Mouse (Mus musculus) c-Kit-positive CD71-positive TER-119-negative erythroid progenitor cells, embryonic 14.5 days (primary cell): ENCODE data around the gene Gm27027.
A peak's percentile ranks its signal among the peaks of the same experiment; 100 is the strongest.

ENCODE experiments used
- DNase-seq: peaks from one replicate; pipeline ENCODE4 v3.0.0-alpha.2; 2013; ENCODE audit warnings: low read depth

Gene Gm27027

DNA sequence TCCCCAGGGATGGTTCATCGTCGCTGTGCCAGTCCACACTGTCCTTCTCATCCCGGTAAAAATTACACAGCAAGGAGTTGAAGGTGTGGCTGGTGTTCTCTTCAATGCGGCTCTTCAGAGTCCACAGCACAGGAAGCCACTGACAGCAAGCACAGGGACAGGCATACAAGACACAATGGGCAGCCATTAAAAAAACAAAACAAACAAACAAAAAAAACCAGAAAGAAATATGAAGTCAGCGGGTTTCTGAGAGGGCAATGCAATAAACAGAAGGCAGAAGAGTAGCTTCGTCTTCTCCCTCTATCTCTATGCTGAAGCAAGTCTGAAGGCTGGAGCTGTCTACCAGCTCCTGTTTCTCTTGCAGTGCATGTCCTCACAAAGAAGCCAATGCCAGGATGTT lies at the start of gene Gm27027:
Gene Gm27027 (minus strand): TSS at position 101 of the 400 bp plus-strand sequence.
- DNase-seq: no peak

DNA sequence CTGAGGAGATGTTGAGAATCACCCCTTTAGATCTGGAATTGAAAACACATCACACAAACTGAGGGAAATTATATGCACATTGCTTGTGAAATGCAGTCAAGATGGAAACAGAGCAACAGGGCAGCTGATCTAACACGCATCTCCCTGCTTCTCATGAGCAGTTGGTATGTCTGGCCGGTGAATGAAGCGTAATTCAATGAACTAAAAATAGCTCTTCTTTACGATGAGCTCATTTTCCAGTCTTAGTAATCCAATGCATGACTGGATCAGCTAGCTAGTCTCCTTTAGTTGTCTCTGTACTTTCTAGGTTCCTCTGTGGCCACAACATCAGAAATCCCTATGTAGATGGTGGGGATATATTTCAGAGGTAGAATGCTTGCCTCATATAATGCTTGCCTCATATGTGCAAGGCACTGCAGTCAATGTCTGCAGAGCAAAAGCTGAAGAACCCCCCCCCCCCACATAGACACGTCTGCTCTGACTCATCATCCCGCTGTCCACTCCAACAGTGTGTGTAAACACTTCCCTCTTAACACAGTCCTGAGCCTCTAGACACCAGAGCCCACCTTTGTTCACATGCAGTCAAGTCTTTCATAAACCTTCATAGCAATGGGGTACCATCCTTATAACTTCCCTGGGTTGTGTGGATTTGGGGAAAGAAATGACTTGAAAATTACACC lies 49.4 kb upstream of the Gm27027 start:
- no peak for DNase-seq

DNA sequence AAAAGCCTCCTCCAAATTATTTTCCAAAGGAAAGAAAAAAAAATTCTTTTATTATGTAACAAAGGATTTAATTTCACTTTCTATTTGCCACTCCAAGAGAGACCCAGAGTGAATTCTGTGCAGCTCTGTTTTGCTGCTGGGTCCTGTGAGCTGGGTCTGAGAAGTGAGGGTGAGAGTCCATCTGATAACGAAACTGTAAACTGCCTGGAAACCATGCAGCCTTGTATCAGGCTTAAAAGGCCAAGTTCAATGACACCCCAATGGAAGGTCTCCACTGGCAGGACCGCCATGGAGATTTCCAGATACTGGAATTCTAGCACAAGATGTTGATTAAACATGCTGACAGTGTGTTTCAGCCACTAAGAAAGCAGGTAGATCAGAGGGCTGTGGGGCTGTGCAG lies 48.0 kb upstream of the Gm27027 start:
- DNase-seq: no peak

DNA sequence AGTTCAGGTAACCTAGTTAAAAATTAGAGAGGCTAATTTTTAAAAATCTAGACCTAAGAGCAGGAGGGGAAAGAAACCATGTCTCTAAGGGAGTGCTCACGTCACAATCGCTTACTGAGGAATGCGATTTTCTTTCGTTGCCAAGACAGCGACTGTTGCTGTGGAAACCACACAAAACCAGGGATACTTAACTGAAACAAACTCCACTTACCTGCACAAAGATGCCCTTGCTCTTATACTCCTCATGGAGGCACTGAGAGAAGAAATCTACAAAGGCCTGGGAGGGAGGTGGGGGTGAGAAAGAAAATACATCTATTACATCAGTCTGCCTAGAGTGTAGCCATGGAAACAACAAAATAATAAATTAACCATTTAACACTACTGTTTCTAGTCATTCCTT lies 47.5 kb upstream of the Gm27027 start:
- DNase-seq: no peak

DNA sequence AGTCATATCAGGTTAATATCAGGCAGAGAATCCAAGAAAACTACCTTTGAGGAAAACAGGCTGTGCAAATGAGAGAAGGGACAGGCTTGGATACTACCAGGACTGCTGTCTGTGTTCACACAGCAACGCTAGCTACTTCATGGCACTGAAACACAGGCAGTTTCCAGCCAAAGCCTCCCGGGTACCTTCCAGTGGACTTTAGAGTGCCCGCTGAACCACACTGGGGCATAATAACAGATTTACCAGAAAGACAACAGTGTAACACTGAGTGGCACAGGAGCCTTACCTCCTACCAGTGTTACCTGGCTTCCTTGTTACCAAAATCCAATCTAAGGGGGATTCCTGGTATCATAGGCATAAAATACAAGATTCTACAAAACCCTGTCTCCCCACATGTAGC lies 46.3 kb upstream of the Gm27027 start:
- no peak for DNase-seq

DNA sequence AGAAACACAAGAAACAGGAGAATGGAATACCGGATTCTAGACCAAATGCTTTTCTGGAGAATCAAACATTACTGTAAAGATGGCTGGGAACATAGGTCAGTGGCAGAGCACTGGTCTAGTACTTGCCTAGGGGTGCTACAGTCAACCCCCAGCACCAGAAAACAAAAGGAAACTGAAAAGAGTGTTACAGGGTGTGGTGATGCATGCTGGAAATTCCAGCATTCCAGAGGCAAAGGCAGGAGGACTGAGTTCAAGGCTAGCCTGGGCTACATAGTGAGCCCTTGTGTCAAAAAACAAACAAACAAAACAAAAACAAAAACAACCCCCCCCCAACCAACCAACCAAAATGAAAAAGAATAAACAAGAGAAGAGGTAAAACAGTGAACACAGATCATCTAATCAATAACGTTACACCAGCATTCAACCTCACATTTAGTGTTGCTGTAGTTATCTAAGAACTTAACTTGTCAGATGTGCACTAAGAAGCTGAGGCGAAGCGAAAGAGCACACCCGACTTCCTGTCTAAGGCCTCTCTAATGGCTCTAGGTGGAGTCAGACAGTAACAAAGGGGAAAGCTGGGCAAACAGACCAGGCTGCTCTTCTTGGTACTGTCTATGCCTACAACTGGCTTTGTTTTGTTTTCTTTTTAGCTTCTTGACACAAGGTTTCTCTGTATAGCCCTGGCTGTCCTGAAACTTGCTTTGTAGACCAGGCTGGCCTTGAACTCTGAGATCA lies 44.4 kb upstream of the Gm27027 start:
- DNase-seq: no peak

DNA sequence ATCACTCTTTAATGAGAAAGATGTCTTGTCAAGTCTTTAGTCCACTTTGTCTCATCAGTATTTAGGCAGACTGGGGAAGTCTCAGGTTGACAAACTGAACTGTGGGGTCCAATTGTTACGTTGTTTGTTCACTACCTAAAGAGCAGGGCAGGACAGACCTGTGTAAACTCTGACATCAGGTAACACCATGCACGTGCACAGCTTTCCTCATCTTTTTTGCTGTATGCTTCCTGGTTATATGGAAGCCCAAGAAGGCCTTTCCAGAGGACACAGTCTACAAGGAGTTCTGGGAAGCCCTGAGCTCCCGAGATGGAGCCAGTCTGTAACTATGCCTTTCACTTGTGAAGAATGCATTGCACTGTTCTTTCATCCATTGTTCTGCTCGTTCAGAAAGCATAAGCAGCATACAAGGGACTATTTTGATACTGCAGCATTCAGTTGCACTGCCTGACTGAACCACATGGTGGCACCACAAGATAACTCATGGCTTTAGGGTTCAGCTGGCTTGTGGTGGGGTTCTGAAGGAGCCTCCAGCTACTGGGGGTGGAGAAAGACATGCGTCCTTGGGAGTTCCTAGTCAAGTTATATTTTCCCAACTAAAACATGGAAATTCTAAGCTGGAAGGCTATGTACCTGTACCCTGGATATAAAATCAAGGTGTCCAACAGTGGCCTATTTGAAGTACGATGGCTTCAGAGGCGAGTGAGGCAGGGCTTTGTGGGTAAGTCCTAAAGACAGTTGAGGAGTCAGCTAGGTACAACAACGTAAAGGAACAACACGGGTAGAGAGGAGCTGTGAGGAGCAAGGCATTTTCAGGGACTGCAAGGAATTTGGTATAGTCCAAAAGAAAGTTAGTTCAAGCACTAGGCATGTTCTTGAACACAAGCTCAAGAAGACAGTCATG lies 39.5 kb upstream of the Gm27027 start:
- DNase-seq: peak; percentile 43

DNA sequence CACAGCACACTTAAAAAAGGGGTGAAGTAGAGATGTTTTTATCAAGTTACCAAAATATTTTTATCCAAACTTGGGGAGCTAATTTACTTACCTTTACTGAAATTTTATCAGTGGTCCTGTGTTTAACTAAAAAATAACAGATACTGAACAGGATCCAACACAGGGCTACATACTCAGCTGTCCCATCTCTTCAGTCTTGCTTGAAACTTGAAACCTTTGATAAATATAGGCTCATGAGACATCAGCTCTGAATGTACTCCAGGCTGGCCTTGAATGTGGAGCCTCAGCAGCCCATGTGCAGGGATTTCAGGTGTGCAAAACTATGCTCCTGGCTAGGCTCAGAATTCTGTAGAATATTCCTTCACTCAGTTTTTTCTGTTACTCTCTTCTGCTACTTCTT lies 34.4 kb upstream of the Gm27027 start:
- no peak for DNase-seq

DNA sequence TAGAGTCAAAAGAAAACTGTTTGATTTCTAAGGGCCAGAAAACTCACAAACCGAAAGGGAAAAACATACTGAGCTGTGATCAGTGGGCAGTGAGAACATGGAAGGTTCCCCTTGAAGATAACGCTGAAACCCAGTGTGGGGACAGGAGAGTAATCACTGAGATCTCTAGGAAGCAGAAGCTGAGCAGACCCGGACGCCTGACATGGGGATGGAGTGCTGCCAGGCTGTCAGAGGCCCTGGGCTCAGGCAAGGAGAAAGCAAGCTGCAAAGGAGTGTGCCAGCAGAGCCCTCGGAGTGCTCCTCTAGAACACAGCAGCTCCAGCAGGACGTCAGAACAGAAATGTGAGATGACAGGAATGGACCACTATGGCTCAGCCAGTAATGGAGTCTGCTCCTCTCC lies 28.5 kb upstream of the Gm27027 start:
- no peak for DNase-seq

DNA sequence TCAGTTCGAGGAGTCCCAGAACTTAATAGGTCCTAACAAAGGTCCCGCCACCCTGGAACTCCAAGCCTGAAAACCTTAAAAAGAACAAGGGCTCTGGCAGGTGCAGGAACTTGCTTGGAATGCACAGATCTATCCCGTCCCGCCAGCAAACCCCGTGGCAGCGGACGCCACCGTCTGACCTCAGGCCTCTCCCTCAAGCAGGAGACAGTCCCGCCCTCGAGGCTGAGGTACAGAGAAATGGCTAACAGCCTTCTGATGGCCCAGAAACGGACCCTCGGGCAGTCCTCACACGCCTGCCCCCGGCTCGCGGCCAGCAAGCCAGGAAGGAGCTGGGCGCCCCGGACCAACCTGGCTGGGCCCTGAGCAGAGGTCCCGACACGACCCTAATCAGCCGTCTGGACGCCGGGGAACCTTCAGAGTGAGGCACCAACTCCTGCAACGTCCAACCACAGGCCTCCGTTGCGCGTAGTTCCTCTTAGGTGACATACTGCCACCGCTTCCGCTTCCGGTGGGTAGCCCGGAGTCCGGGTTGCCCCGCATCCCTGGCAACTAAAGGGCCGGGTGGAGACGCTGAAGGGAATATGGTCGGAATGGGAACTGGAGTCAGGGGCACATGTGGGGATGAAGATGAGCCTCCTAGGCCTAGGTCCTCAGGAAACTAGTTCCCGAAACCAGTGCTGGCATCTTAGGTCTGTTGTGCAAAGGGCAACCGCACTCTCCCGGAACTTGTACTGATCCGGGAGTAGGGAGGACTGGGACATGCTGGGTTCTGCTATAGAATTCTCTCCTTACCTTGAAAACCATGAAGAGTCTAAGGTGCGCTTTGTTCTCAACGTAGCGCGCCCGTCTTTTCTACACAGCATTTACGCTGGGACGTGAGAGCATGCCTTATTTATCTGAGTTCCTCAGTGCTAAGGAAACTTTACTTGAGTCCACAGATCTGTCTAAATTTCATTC lies 14.5 kb upstream of the Gm27027 start, which contains the start of gene Alkbh3:
Gene Alkbh3 (minus strand): TSS at position 473 of the 957 bp plus-strand sequence.
- DNase-seq: peak; percentile 84

DNA sequence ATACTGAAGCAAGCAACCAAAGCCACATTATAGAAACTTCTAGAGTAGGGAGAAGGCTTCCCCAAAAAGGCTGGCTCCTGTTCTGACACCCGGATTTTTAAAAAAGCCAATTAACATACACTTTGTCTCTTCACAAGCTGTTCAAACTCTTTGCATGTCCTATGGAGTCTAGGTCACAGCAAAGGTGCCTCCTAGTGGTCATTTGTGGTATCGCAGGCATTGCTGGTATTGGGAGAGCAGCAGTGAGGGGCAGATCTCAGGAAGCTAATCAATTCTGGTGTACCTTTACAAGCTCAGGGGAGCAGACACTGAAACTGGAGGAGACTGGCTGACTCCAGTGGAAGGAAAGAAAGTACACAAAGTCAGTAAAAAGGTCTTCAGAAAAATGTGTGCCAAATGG lies 6.2 kb upstream of the Gm27027 start:
- peak; percentile 68 for DNase-seq

DNA sequence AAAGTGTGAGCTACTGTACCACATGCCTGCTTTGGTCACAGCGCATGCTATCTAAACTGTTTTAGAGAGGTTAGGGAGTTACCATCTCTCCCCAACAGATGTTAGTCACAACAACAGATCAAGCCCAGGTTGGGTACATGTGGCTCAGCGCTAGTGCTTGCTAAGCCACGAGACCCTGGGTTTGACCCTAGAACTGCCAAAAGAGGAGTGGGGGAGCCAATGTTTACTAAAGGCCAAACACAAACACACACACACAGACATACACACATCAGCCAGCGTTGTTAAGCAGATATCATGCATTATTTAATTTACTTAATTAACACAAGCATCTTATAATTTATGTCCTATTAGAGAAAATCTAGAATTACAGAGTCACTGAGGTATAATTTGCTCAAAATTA lies 5.8 kb upstream of the Gm27027 start:
- DNase-seq: no peak

DNA sequence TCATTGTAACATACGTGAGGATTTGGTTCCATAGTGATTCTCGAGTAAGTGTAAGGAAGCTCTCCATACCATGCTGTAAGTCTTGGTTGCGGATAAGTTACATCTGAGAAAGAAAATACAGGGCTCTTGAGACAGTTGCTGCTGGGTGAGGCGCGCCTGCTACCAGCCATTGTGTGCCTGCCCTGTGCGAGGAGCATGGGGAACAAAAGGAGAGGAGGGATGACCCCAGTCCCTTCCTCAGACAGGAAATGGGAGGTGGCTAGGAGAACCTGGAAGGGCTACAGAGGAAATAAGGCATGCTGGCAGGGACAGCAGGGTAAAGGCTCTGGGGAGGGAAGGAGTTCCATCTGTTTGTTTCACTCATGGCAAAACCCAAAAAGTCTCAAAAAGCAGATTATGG lies 5.3 kb upstream of the Gm27027 start:
- no peak for DNase-seq

DNA sequence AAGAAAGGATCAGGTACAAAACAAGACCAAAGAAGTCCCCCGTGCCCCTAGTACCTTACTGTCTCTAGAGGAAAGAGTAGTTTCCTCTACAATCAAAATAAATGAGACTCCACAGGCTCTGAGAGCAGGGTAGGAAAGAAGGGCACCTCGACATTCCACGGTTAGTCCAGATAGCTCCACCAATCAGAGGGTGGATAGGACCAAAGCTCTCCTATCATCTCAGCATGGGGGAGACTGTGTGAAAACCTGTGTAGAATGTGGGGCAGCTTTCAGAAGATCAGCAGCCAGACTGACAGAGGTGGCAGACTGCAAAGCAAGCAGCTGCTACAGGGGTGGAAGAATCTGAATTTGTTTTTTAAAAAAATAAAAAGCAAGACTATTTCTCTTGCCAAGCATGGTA lies 3.3 kb downstream of the Gm27027 start:
- DNase-seq: no peak

DNA sequence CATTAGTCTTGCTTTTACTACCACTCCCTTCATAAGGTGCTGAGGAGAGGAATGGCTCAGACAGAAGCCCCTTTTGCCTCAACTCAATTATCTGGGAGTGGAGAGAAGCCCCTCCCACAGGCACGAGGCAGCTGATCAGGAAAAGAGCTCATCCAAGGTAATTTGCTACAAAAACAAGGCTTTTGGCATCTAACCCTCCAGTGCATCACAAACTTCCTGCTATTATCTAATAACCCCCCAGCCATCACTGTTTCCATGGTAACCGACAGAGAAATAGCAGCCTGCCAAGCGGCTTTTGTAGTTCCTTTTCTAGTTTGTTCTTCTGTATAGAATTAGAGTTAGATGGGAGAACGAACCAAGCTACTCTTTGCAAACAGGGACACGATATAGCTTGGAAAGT lies 3.9 kb downstream of the Gm27027 start:
- no peak for DNase-seq

DNA sequence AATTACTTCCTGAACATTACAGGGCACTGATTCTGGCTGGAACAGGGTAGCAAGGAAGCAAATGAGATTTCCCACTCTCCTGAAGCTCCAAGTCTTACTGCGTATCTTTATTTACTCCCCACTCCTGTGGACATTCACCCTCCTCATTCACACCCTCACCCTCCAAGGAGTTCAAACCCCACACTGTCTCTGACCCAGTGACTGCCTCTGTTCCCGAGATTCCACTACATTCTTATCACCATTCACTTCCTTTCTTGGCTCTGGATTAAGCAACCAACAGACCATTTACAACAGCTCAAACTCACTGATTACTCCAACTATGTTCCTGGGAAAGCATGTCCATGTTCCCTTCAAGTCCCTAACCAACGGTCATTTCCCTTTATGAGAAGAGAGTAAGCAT lies 4.8 kb downstream of the Gm27027 start:
- DNase-seq: no peak

DNA sequence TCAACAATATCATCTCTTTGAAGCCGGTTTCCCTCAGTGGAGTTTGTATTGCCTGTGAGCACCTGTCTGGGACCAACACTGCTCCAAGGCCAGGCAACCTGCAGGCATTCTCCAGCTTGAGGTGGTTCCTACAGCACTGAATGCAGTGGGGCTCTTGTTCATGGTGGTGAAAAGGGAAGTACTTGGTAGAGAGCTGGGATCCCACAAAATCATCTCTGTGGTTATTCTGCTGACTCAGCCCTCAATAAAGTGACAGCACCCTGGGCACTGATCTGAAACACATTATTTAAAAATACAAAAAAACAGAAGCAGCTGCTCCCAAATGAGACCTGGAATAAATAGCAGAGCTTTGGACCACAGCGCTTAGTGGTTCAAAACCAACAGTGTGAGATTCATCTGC lies 7.7 kb downstream of the Gm27027 start:
- no peak for DNase-seq

DNA sequence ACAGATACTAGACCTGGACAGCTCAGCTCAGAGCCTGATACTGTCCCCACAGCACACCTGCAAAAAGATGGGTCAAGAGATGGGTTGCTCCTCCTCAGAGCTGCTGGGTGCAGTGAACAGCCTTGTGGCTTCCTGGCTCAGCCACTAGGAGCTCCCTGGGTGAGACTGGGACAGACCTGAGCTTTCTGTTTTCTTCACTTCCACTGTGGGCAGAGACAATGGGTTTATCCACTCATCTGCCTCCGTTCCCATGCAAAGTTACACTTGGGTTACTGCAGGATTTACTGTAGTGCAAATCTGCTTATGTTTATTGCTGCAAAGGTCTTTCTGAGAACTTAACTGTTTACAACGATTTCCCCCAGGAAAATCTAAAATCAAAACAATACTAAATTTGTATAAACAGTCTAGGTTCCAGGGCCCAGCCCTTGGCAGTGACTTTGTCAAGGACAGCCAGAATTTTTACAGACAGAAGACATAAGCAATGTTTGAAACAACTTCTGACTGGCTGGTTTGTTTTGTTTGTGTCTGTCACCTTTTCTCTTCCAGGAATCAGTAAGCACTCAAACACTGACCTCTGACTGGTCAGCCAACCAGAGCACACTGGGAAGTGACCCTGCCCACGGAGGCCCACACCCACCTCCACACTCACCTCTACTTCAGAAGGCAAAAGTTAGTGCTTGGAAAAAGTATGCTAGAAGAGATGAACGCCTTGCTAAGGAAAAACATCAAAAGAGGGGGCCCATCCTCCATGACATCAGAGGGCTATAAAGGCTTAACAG lies 13.5 kb downstream of the Gm27027 start:
- no peak for DNase-seq

DNA sequence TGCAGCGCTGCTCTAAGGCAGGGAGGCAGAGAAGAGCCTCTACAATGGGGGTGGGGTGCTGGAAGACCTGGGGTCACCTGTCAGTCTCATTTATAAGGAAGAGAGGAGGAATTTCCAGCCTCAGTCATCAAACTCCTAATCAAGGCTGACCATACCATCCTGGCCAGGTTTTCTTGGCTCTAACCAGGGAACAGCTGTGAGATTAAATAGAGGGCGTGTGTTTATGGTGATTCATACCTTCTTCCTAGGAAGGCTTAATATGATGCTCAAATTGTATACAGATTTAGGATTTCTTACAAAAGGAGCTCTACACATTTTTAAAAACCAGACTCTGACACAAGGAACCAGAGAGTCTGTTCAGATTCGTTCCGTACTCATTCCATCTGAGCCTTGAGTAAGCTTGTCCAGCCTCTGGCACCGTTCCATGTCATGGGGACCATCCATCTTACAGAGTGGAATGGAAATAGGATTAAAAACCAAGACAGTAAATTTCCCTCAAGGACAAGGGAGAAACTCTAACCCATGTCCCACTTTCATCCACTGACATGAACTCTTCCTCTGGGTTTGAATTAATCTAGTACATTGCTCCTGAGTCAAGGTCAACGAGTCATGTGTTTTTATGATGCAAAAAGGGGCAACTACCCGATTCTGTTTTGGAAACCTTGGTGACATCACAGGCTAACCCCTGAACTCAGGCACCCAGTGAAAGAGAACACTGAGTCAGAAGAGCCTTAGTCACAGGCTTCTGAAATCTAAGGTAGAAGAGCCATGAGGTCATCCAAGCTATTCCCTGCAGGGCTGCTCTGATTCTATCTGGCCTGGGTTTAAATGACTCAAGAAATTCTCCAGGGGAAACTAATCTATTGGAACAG lies 16.7 kb downstream of the Gm27027 start:
- no peak for DNase-seq
